Mouse (Mus musculus) sigmoid colon, adult 10 weeks (tissue): Measurements from ENCODE around the gene Xlr3c. TPM values are rescaled to one million over a fixed set of nuclear protein-coding genes. Genes with fewer than 3 reads are reported as not detected.

ENCODE experiments used
- polyA plus RNA-seq: library from polyadenylated mRNA; stranded (reverse); fragments of 350-450 nt; fragmentation: Illumina TruSeq; extraction: RNeasy Lipid Tissue Mini Kit (QIAGEN cat#74804); gene quantifications from one replicate; pipeline ENCODE4 v1.2.3, GENCODE M21; 2014; ENCODE audit warnings: low read depth, low replicate concordance

Xlr3c gene
- polyA plus RNA-seq = not detected

GRCm38 (mm10) chrX:73265270-73265669 is at the start of gene Xlr3c:
Gene Xlr3c (minus strand): TSS chrX:73265390.

GRCm38 (mm10) chrX:73292876-73293275 is 27.7 kb upstream of the Xlr3c start, which contains the start of the genes Xlr5a and Xlr5c:
Gene Xlr5a (minus strand): TSS chrX:73292976.
Gene Xlr5c (minus strand): TSS chrX:73292976.

GRCm38 (mm10) chrX:73242821-73243325 is 22.3 kb downstream of the Xlr3c start, which contains the start of gene Xlr4c:
Gene Xlr4c (minus strand): TSS chrX:73243130.

GRCm38 (mm10) chrX:73227914-73228605 is 37.1 kb downstream of the Xlr3c start, which contains the start of gene F8a:
Gene F8a (plus strand): TSS chrX:73228291.

GRCm38 (mm10) chrX:73213819-73214564 is 51.2 kb downstream of the Xlr3c start, which contains the start of gene Xlr4b:
Gene Xlr4b (plus strand): TSS chrX:73214333.

Other genes with a start within 250 kb of the Xlr3c start
- not detected for gene Pnma5, start 228.3 kb downstream of the Xlr3c start, polyA plus RNA-seq
- not detected for gene Pnma3, start 200.6 kb downstream of the Xlr3c start, polyA plus RNA-seq
- 6.8 TPM for gene Xlr4a, start 182.9 kb downstream of the Xlr3c start, polyA plus RNA-seq
- 36.3 TPM for gene Xlr3a, start 168.3 kb downstream of the Xlr3c start, polyA plus RNA-seq
- not detected for gene Gm14685, start 148.3 kb downstream of the Xlr3c start, polyA plus RNA-seq
- gene Xlr5b, start 116.6 kb downstream of the Xlr3c start, polyA plus RNA-seq = not detected
- gene DXBay18, start 115.9 kb downstream of the Xlr3c start, polyA plus RNA-seq = not detected
- gene Spin2d, start 88.4 kb downstream of the Xlr3c start, polyA plus RNA-seq = not detected
- gene Xlr3b, start 73.2 kb downstream of the Xlr3c start, polyA plus RNA-seq = 9.8 TPM
- gene Xlr4b, start 51.1 kb downstream of the Xlr3c start, polyA plus RNA-seq = 12.9 TPM
- gene F8a, start 37.1 kb downstream of the Xlr3c start, polyA plus RNA-seq = 10.1 TPM
- gene Xlr4c, start 22.3 kb downstream of the Xlr3c start, polyA plus RNA-seq = 5.4 TPM
- gene Xlr5a, start 27.6 kb upstream of the Xlr3c start, polyA plus RNA-seq = not detected
- not detected for gene Xlr5c, start 27.6 kb upstream of the Xlr3c start, polyA plus RNA-seq
- not detected for gene Gm45015, start 71.5 kb upstream of the Xlr3c start, polyA plus RNA-seq
- 18.5 TPM for gene Zfp275, start 77.2 kb upstream of the Xlr3c start, polyA plus RNA-seq
- not detected for gene Gm18336, start 133.3 kb upstream of the Xlr3c start, polyA plus RNA-seq
- 0.25 TPM for gene Zfp92, start 145.7 kb upstream of the Xlr3c start, polyA plus RNA-seq
- not detected for gene Trex2, start 170.0 kb upstream of the Xlr3c start, polyA plus RNA-seq
- 4.0 TPM for gene Haus7, start 193.7 kb upstream of the Xlr3c start, polyA plus RNA-seq
- 88.1 TPM for gene Bgn, start 218.2 kb upstream of the Xlr3c start, polyA plus RNA-seq
- gene Atp2b3, start 237.7 kb upstream of the Xlr3c start, polyA plus RNA-seq = not detected